Mouse (Mus musculus): Measurements from ENCODE around the gene Gtf2ird2. TPM values are rescaled to one million over a fixed set of nuclear protein-coding genes. Genes with fewer than 3 reads are reported as not detected.

The Gtf2ird2 gene
- polyA plus RNA-seq, 1 experiment from 2014 or later, result 14.1 TPM

DNA sequence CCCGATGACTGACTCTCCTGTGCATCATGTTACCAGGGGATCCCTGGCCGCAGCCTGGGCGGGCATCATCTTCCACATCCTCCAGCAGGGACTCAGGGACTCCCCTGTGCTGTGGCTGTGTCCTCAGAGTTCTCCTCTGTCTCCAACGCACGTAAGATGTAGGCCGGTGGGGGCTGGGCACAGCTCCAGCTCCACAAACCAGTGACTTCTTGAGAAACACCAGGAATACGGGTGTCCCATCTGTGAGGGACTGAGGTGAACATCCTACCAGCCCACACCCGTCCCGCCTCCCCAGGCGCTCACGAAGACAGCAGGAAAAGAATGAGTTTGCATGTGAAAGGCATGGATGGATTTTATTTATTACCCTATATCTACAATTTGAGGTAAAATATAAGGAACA lies 53.7 kb downstream of the Gtf2ird2 start:
- no peak overlapping the region for H3K4me2 ChIP-seq (replicated peaks)
- peaks cover 71% of the 10 kb centered on the region for H3K36me3 ChIP-seq
- H3K4me3 ChIP-seq, result no peak overlapping the region
- 92% methylated on average over 11 of the region's 11 CpGs for WGBS
- H3K27ac ChIP-seq (replicated peaks), result peak overlapping the region; percentile 84; the same call in 1 of the 2 replicates
- H3K27me3 ChIP-seq, result no peaks in the 10 kb centered on the region
- peaks cover 38% of the 10 kb centered on the region for H3K4me1 ChIP-seq
- H3K9ac ChIP-seq (replicated peaks), result no peak overlapping the region
- no peak for ATAC-seq (ENCODE audit: low FRiP score, low read depth)
- no peaks in the 10 kb centered on the region for H3K9me3 ChIP-seq

DNA sequence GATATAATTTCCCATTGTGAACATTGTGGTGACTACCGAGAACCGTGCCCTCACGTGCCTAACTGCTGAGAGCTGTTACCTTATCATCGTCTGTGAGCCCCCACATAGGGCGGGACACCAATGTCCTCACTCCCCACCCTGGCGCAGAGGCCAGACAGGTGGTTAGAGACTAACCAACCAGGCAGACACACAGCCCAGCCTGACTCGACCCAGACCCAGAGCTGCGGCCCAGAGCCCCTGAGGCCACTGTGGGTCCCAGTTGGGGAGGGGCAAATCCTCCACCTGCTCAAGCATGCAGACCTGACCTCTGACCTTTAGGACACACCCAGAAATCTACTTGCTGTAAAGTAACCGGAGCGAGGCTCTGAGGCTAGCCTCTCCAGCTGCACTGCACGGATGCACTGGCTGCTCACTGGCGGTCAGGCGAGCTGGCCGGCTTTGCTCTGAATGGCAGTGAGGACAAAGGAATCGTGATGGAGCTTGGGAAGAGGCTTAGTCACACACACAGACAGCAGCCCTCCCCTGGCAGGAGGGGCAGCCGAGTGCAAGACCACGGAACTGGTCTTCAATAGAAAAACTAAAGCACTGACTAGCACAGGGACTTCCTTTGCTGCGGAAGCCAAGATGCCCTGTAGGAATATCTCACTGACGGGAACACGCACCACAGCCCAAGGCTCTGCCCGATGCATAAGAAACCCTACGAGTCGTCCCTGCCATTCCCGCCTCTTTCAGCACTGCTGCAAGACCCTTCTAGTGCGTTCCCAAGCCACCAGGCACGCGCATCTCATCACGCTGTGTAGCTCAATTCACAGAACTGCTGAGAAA lies 54.3 kb downstream of the Gtf2ird2 start:
- peak; percentile 90 for ATAC-seq (ENCODE audit: low FRiP score, low read depth)
- Histone ChIP-seq H3K9ac (replicated peaks) (peak overlapping the region; percentile 32; the same call in 1 of the 2 replicates), H3K36me3 (peaks cover 78% of the 10 kb centered on the region), H3K4me2 (replicated peaks) (no peak overlapping the region), H3K4me1 (peaks cover 38% of the 10 kb centered on the region), H3K27me3 (no peaks in the 10 kb centered on the region), H3K27ac (replicated peaks) (peak overlapping the region; percentile 84), H3K4me3 (no peak overlapping the region), H3K9me3 (no peaks in the 10 kb centered on the region)
- 35% methylated on average over 28 of the region's 28 CpGs for WGBS

GRCm38 (mm10) chr5:134241831-134242230 lies 58.0 kb downstream of the Gtf2ird2 start:
- no peak overlapping the region for H3K27ac ChIP-seq (replicated peaks)
- WGBS, result 84% methylated on average over 5 of the region's 5 CpGs
- no peaks in the 10 kb centered on the region for H3K9me3 ChIP-seq
- H3K4me1 ChIP-seq, result peaks cover 20% of the 10 kb centered on the region
- H3K27me3 ChIP-seq, result no peaks in the 10 kb centered on the region
- H3K36me3 ChIP-seq, result peaks cover 99% of the 10 kb centered on the region
- no peak overlapping the region for H3K9ac ChIP-seq (replicated peaks)
- H3K4me3 ChIP-seq, result no peak overlapping the region
- H3K4me2 ChIP-seq (replicated peaks), result no peak overlapping the region
- no peak for ATAC-seq (ENCODE audit: low FRiP score, low read depth)

- no peaks in the 10 kb centered on the region for H3K9me3 ChIP-seq
- no peaks in the 10 kb centered on the region for H3K27me3 ChIP-seq
- H3K4me1 ChIP-seq, result peaks cover 8% of the 10 kb centered on the region
- no peak overlapping the region for H3K9ac ChIP-seq (replicated peaks)
- H3K36me3 ChIP-seq, result peaks cover 100% of the 10 kb centered on the region
- no peak overlapping the region for H3K4me2 ChIP-seq (replicated peaks)
- WGBS, result 94% methylated on average over 26 of the region's 26 CpGs
- no peak for ATAC-seq (ENCODE audit: low FRiP score, low read depth)
- H3K4me3 ChIP-seq, result no peak overlapping the region
- no peak overlapping the region for H3K27ac ChIP-seq (replicated peaks)
These were observed 60.0 kb downstream of the Gtf2ird2 start for GRCm38 (mm10) chr5:134243661-134244436.

DNA sequence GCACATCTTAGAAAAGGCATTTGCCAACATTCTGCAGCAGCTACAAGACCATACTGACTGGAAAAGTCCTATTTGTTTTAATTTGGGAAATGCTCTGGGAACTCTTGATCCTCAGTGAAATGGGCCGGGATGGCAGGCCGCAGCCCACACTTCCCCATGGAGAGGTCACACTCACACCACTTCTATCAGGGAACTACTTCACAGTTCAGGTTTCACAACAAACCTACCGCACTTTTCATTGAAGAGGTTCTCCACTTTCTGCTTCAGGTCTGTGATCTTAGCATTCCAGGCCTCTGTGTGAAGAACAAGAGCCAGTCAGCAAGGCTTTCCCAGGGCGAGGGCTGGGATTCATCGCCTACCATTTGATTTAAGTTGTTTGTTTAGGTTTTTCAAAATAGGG lies 61.1 kb downstream of the Gtf2ird2 start:
- no peaks in the 10 kb centered on the region for H3K4me1 ChIP-seq
- no peak overlapping the region for H3K4me2 ChIP-seq (replicated peaks)
- no peaks in the 10 kb centered on the region for H3K27me3 ChIP-seq
- no peak overlapping the region for H3K9ac ChIP-seq (replicated peaks)
- peaks cover 100% of the 10 kb centered on the region for H3K36me3 ChIP-seq
- no peak for ATAC-seq (ENCODE audit: low FRiP score, low read depth)
- 97% methylated on average over 5 of the region's 5 CpGs for WGBS
- H3K4me3 ChIP-seq, result no peak overlapping the region
- H3K27ac ChIP-seq (replicated peaks), result no peak overlapping the region
- H3K9me3 ChIP-seq, result no peaks in the 10 kb centered on the region

- no peak overlapping the region for H3K27ac ChIP-seq (replicated peaks)
- no peak overlapping the region for H3K9ac ChIP-seq (replicated peaks)
- no peak for ATAC-seq (ENCODE audit: low FRiP score, low read depth)
- H3K4me3 ChIP-seq, result no peak overlapping the region
- no peak overlapping the region for H3K4me2 ChIP-seq (replicated peaks)
- H3K9me3 ChIP-seq, result no peaks in the 10 kb centered on the region
- peaks cover 97% of the 10 kb centered on the region for H3K36me3 ChIP-seq
- no peaks in the 10 kb centered on the region for H3K27me3 ChIP-seq
- no peaks in the 10 kb centered on the region for H3K4me1 ChIP-seq
- WGBS, result 92% methylated on average over 5 of the region's 5 CpGs
These were observed 62.3 kb downstream of the Gtf2ird2 start for GRCm38 (mm10) chr5:134246146-134246545.

DNA sequence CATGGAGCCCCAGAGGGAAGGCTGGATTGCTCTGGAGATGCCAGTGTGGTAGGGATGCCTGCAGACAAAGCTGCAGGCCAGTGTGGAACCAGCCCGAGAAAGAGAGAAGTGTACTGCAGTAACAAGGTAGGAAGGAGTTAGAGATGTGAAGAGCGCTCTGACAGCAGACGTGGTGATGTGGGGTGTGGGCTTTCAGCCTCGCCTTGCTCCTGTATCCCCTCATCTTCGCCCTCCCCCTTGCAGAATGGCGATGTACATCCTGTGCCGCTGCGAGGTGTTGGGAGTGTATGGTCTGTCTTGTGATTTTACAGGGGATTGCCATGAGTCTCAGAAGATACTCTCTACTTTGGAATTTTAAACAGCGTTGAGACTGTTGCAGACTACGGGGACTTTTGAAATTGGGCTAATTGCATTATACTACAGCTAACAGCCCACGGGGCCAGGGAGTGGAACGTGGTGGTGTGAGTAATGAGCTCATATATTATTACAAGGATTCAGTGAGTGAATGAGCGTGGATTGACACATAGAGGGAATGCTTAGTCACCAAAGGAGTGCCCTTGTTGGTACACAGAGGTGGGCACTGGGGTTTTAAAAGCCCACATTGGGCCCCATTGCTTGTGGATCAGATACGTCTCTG lies 64.9 kb downstream of the Gtf2ird2 start:
- Histone ChIP-seq H3K4me1 (no peaks in the 10 kb centered on the region), H3K36me3 (peaks cover 97% of the 10 kb centered on the region), H3K4me3 (no peak overlapping the region), H3K4me2 (replicated peaks) (no peak overlapping the region), H3K9me3 (no peaks in the 10 kb centered on the region), H3K9ac (replicated peaks) (no peak overlapping the region), H3K27me3 (no peaks in the 10 kb centered on the region), H3K27ac (replicated peaks) (no peak overlapping the region; the same call in 1 of the 2 replicates)
- WGBS, result 92% methylated on average over 14 of the region's 14 CpGs
- no peak for ATAC-seq (ENCODE audit: low FRiP score, low read depth)

GRCm38 (mm10) chr5:134249245-134249649 lies 65.4 kb downstream of the Gtf2ird2 start:
- H3K4me1 ChIP-seq, result no peaks in the 10 kb centered on the region
- no peaks in the 10 kb centered on the region for H3K27me3 ChIP-seq
- no peak for ATAC-seq (ENCODE audit: low FRiP score, low read depth)
- H3K9me3 ChIP-seq, result no peaks in the 10 kb centered on the region
- H3K4me3 ChIP-seq, result no peak overlapping the region
- no peak overlapping the region for H3K9ac ChIP-seq (replicated peaks)
- no peak overlapping the region for H3K27ac ChIP-seq (replicated peaks)
- no peak overlapping the region for H3K4me2 ChIP-seq (replicated peaks)
- WGBS, result 97% methylated on average over 8 of the region's 8 CpGs
- peaks cover 97% of the 10 kb centered on the region for H3K36me3 ChIP-seq

DNA sequence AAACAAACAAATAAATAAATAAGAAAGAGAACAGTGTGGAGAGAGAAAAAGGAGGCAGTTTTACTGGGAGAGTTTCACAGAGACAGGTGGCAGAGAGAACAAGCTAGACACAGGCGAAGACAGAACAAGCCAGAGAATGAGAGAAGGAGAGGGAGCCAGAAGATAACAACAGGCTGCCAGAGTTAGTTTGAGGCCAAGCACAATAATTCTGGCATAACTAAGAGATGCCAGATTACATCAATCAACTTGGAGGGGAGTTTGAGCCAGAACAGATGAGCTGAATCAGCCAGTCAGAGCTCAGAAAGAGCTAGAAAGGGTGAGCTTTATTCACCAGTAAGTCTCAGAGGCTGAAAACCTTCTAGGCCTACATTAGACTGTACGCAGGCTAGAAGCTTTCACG lies 66.8 kb downstream of the Gtf2ird2 start:
- Histone ChIP-seq H3K9ac (replicated peaks) (no peak overlapping the region), H3K4me1 (no peaks in the 10 kb centered on the region), H3K4me2 (replicated peaks) (no peak overlapping the region), H3K27ac (replicated peaks) (no peak overlapping the region), H3K9me3 (no peaks in the 10 kb centered on the region), H3K4me3 (no peak overlapping the region), H3K36me3 (peaks cover 97% of the 10 kb centered on the region), H3K27me3 (no peaks in the 10 kb centered on the region)
- WGBS, result 94% methylated on average over 3 of the region's 3 CpGs
- no peak for ATAC-seq (ENCODE audit: low FRiP score, low read depth)

- ATAC-seq (ENCODE audit: low FRiP score, low read depth), result no peak
These were observed 67.3 kb downstream of the Gtf2ird2 start for GRCm38 (mm10) chr5:134251083-134251482.

DNA sequence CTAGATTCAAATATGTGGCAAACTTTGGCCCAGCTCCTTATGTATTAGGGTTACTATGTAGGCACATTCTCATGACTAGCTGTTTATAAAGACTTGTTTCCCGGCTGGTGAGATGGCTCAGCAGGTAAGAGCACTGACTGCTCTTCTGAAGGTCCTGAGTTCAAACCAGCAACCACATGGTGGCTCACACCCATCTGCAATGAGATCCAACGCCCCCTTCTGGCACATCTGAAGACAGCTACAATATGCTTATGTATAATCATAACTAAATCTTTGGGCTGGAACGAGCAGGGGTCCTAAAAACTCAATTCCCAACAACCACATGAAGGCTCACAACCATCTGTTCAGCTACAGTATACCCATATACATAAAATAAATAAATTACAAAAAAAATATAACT lies 70.0 kb downstream of the Gtf2ird2 start:
- Histone ChIP-seq H3K9me3 (no peaks in the 10 kb centered on the region), H3K27ac (replicated peaks) (no peak overlapping the region), H3K4me1 (no peaks in the 10 kb centered on the region), H3K4me2 (replicated peaks) (no peak overlapping the region), H3K9ac (replicated peaks) (no peak overlapping the region), H3K27me3 (no peaks in the 10 kb centered on the region), H3K36me3 (peaks cover 92% of the 10 kb centered on the region), H3K4me3 (no peak overlapping the region)
- ATAC-seq (ENCODE audit: low FRiP score, low read depth), result no peak
- WGBS, result 71% methylated on average over 3 of the region's 3 CpGs

More at GRCm38 (mm10) chr5:134251083-134251482, 67.3 kb downstream of the Gtf2ird2 start:
- H3K36me3 ChIP-seq, result peaks cover 97% of the 10 kb centered on the region
- H3K27me3 ChIP-seq, result no peaks in the 10 kb centered on the region
- H3K27ac ChIP-seq (replicated peaks), result no peak overlapping the region
- H3K4me2 ChIP-seq (replicated peaks), result no peak overlapping the region
- no peaks in the 10 kb centered on the region for H3K4me1 ChIP-seq
- 93% methylated on average over 4 of the region's 4 CpGs for WGBS
- H3K9ac ChIP-seq (replicated peaks), result no peak overlapping the region
- no peaks in the 10 kb centered on the region for H3K9me3 ChIP-seq
- no peak overlapping the region for H3K4me3 ChIP-seq

GRCm38 (mm10) chr5:134255294-134255693 lies 71.5 kb downstream of the Gtf2ird2 start:
- Histone ChIP-seq H3K4me1 (no peaks in the 10 kb centered on the region), H3K4me2 (replicated peaks) (no peak overlapping the region), H3K36me3 (peaks cover 94% of the 10 kb centered on the region), H3K9ac (replicated peaks) (no peak overlapping the region), H3K4me3 (no peak overlapping the region), H3K9me3 (no peaks in the 10 kb centered on the region), H3K27ac (replicated peaks) (0 out of 2 replicates have a peak overlapping the region, but pooled peaks have one; percentile 15), H3K27me3 (no peaks in the 10 kb centered on the region)
- WGBS, result 95% methylated on average over 10 of the region's 10 CpGs
- ATAC-seq (ENCODE audit: low FRiP score, low read depth), result no peak

All from midbrain, embryonic 12.5 days (tissue).